Mouse (Mus musculus) cerebellum, postnatal 4 days (tissue): ENCODE measurements around the gene Rab25.
"Not testable (repeated sequence)": the region's sequence is repeated elsewhere in the genome, so short reads cannot be mapped to it uniquely, and the experiment has no call there.

Experiments used
- DNase-seq, 2 experiments: peaks; one replicate each; pipeline ENCODE4 v3.0.0; 2022; ENCODE audit warnings: low spot score in 2 of 2, mixed read lengths in 1 of 2

Gene Rab25

DNA sequence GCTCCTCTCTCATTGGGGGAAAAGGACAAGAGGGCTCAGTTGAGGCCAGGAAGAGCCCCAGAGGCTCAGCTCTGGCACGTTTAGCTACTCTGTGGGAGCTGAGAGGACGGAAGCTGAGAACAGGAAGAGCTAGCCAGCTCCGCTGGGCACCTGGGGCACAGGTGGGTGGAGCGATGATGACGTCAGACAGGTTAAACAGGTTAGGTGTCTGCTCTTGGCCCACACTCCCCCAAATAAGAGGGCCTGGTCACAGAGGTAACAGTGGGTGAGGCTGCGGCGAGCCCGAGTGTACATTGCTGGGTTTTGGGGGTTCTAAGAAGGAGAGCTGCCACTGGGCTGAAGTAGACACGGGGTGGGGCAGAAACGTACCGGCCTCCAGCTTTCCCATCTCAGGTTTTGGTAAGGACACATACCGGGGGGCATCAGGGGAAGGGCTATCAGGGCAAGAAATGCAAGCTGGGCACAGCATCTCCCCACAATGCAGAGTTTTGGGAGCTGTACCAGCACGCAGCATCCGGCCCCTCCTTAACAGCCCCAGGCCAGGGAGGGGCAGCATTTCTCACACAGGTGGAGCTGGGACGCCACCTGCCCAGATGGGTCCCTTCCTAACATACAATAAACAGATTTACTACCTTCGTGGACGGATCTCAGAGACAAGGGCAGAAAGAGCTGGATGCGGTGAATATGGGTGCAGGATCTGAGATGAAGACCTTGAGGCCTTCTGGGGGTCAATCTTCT lies at the start of gene Rab25:
Gene Rab25, minus strand, starts transcription at position 121 of the 738 bp plus-strand sequence.
- DNase-seq, result no peak

- not testable (repeated sequence) for DNase-seq
Observed at GRCm38 (mm10) chr3:88596547-88596946, 48.4 kb upstream of the Rab25 start.

DNA sequence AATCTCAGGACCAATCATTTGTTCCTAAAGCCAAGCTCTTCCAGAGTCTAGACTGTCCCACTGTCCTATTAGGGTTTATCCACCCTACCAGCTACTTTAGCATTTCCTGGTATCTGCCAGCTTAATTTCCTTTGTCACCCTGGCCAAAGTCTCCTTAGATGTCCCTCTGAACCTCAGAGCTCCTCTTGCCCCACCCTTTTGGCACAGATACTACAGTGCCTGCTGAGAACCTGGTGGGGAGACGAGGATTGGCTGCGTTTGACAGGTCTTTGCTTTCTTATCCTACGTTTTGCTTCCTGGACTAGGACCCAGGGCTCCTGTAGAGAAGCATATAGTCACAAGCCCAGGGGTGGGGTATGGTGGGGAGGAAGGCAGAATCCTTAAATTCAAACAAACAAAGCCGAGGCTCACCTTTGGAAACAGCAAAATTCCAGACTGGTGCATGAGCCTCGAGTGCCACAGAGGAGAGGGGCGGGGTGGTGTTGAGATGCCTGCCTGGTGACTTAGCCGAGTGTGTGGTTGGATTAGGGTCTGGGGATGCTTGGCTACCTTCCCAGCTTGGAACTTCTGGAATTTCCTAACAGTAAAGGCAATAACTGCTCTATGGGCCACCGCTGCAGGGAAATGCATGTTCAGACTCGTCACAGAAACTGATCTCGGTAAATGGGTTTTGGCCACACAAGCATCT lies 45.9 kb upstream of the Rab25 start:
- no peak for DNase-seq

GRCm38 (mm10) chr3:88592942-88593576 lies 45.0 kb upstream of the Rab25 start:
- DNase-seq, result no peak

GRCm38 (mm10) chr3:88591950-88592731 lies 44.0 kb upstream of the Rab25 start:
- DNase-seq, result peak in 1 of 2 experiments; percentile 39

DNA sequence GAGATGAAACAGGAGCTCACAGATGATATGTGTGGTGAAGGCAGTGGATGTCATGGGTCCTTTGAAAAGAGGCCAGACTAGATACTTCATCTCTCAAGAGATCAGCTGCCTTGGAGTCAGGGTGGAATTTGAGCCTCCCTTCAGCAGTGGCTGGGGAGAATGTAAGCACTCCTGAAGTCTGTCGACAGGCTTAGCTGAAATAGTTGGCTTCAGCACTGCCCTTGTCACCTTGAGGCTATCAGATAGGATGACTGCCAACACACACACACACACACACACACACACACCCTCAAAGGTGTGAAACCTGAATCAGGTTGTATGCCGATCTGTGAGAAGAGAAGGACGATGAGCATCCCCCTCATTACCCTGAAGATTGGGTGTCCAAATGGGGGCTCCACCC lies 42.9 kb upstream of the Rab25 start:
- no peak for DNase-seq

DNA sequence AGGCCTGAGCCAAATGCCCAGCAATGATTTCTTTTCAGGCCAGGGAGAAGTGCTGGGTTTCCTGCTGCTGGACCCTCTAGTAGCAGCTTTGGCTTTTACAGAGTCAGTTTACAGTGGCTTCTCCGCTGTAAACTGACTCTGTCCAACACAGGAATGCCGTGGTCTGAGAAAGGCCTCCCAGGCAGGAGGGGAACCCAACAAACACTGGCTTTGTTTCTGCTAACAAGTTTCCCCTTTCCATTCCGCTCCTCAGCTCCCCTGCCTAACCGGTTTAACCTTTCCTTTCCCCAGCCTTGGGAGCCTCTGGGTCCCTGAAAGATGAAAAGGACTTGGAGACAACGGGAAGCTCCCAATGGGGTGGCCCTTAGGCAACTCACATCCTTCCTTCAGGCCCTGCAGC lies 42.1 kb upstream of the Rab25 start:
- DNase-seq, result no peak

DNA sequence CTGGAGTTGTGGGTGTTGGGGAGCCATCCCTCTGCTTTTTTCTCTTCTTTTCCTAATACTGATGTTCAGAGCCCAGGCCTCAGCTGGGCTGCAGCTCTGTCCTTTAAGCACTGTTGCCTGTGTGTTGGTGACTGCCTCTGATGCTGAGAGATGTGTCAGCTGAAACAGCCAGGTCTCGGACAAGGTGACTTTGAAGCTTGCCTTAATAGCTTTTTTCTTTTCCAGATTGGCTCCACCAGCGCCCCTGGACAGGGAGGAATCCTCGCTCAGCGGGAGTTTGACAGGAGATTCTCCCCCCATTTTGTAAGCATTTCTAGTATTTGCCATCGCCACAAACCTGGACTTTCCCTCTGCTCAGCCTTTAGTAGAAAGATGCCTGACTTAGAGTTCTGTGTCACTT lies 38.5 kb upstream of the Rab25 start:
- DNase-seq, result no peak

GRCm38 (mm10) chr3:88585769-88586168 lies 37.7 kb upstream of the Rab25 start:
- DNase-seq, result no peak

DNA sequence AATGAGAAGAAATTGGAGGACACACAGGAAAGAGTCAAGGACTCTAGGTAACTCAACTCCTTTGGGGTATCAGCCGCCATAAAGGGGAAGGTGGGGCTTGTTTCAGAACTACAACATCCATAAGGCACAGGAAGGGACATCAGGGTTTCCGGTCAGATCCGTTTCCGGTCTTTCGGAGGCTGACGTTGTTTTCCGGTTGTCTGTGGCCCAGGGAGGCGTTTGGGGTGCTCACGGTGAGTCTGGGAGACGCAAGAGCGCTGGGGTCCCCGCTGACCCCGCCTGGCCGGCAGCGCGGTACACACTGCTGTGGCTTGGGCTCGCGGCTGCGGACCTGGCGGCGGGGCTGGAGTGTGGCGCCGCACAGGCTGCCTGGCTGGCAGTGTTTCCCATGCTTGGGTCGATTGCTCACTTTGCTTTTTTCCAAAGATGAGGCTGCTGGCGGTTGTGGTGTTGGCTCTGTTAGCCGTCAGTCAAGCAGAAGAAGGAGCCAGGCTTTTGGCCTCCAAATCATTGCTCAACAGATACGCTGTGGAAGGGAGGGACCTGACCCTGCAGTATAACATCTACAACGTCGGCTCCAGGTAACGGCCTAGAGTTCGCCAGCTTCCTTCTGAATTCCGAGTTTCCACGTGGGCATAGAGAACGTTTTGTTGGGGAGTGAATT lies 31.5 kb upstream of the Rab25 start:
- DNase-seq, result peak; percentile 39 to 74

- no peak for DNase-seq
Observed at GRCm38 (mm10) chr3:88578498-88579424, 30.7 kb upstream of the Rab25 start.

- DNase-seq, result not testable (repeated sequence)
Observed at GRCm38 (mm10) chr3:88577846-88578245, 29.7 kb upstream of the Rab25 start.

GRCm38 (mm10) chr3:88575540-88575939 lies 27.4 kb upstream of the Rab25 start, which contains the start of gene Ssr2:
TSS of gene Ssr2 (plus strand) at chr3:88575876.
- no peak for DNase-seq

- DNase-seq, result no peak
Observed at GRCm38 (mm10) chr3:88573810-88574209, 25.7 kb upstream of the Rab25 start.

DNA sequence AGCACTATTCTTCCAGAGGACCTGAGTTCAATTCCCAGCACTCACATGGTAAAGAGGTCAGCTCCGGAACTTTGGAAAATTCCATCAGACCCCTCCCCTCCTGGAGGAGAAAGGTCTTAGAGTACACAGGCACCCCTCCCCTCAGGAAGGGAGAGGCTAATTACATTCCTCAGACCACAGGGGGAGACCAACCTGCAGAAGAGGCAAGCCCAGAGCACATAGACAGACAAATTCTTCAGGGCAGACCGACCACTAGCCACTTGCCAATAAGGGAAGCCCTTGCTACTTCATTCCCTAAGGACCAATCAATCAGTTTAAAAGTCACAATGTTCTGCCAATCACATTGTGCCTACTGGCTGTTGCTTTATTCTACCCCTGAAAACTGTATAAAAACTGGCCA lies 24.7 kb upstream of the Rab25 start:
- no peak for DNase-seq

DNA sequence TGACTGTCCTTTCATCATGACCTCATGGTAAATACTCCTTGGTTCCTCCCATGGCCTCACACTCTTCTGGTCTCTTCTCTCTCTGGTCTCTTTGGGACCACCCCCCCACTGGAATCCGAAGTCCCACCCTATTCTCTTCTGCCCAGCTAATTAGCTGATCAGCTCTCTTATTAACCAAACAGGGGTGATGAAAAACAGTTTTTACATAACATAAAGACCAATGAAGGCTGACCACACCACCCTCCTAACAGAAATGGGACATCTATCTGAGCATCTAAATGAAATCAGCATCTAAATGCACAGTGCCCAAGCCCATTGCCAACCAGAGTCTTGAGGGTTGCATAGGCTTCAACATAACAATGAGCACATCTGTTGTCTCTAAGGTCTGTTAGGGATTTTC lies 23.8 kb upstream of the Rab25 start:
- no peak for DNase-seq

DNA sequence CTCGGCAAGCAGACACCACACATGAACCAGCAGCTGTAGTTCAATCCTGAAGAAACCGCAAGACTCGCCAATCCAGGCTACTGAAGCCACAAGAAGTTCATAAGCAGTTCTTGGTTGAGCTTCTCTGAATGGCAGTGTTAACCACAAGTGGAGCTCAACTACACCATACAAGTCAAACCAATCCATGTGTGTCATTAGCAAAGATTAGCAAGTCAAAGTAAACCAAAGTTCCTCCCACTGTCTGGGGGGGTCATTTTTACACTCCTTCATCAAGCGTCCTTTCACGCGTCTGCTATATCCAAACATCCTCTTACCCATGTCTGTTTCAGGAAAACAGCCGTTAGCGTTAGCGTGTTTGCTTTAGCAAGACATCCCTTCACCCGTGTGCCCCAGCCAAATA lies 22.2 kb upstream of the Rab25 start:
- DNase-seq, result no peak

- no peak for DNase-seq
Observed at GRCm38 (mm10) chr3:88569694-88570093, 21.6 kb upstream of the Rab25 start.

DNA sequence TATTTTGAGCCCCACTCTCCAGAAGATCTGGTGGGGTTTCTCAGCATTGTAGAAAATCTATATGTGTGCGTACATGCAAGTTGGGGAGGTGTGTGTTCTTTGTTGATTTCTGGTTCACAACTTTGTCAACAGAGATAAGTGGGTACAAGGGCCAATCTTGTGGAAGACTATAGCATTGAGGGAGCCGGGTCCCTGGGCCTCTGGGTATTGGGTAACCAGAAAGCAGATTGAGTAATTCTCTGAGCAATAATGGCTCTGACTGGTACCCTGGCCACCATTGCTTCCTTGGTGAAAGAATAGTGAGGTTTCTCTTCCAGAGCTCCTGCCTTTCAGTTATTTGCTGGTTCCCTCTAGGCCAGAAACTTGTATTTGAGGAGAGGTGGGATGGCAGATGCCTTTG lies 21.0 kb upstream of the Rab25 start:
- DNase-seq, result no peak

DNA sequence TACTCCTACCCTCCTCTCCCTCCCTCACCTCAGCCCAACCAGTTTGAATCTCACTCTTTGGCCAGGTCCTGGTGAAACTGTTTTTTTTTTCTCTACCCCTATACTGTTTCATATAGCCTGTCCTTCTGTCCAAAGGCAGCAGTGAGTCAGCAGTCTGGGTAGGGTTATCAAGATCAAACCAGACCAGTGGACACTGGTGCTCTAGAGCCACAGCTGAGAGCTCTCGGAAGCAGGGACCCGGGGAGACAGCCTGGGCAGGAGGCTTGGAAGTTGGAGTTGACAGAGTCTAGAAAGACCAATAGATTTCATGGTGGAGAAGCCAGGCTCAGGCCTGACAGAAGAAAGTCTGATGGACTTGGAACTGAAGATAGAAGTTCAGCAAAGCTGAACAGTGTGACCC lies 20.5 kb upstream of the Rab25 start:
- no peak for DNase-seq
